Mouse (Mus musculus) liver, embryonic 14.5 days (tissue): ENCODE measurements at regions not wholly inside any gene's neighbourhood (a gene's known extent, or its start where the extent isn't known, plus 50 kb on each side); places are given as distances from the start of the nearest gene placed in this dataset.

Source experiments
- ATAC-seq: fragments of 200-750 bp; cut with Nextera tagmentation; 2 replicates; pipeline ENCODE4 v1.8.0; 2017; ENCODE audit warnings: moderate number of reproducible peaks, mild to moderate bottlenecking, moderate library complexity; ENCODE audit not compliant: insufficient read depth
- DNase-seq, 3 experiments: peaks; one replicate each; pipeline ENCODE4 v3.0.0-alpha.2; 2012 to 2013; ENCODE audit warnings: low read depth in 3 of 3, low spot score in 3 of 3
- H3K27ac ChIP-seq: fragments of 300-500 bp; sonication (generic); 2 replicates; pipeline ENCODE4 v1.5.1; 2014; ENCODE audit warnings: moderate library complexity, mild to moderate bottlenecking, control low read depth, inconsistent platforms
- H3K27me3 ChIP-seq: fragments of 300-500 bp; sonication (generic); 2 replicates; pipeline ENCODE4 v1.6.1; 2014; ENCODE audit warnings: mild to moderate bottlenecking, low read length, moderate library complexity; ENCODE audit not compliant: control insufficient read depth, insufficient read depth
- H3K36me3 ChIP-seq: fragments of 300-500 bp; sonication (generic); replicated peaks from 2 replicates; pipeline ENCODE4 v1.6.1; 2014; ENCODE audit warnings: low read depth; ENCODE audit not compliant: control insufficient read depth, insufficient read depth
- H3K4me1 ChIP-seq, 2 experiments: fragments of 200-500 bp in 1 of 2; fragments of 300-500 bp in 1 of 2; sonication (generic) in 1 of 2; replicated peaks; 2 replicates each; pipeline ENCODE4 v1.6.1; 2012 to 2014; ENCODE audit warnings: antibody characterized with exemption in 1 of 2, inconsistent platforms in 1 of 2, low read length in 1 of 2; ENCODE audit not compliant: control insufficient read depth in 2 of 2, insufficient read depth in 2 of 2
- H3K4me2 ChIP-seq: fragments of 300-500 bp; sonication (generic); 2 replicates; pipeline ENCODE4 v1.6.1; 2014; ENCODE audit warnings: low read depth, mild to moderate bottlenecking, control low read depth, moderate library complexity
- H3K4me3 ChIP-seq, 2 experiments: fragments of 200-500 bp in 1 of 2; fragments of 300-500 bp in 1 of 2; sonication (generic) in 1 of 2; 2 replicates each; pipeline ENCODE4 v1.5.1; 2012 to 2014; ENCODE audit warnings: low read depth in 2 of 2, low read length in 2 of 2, mild to moderate bottlenecking in 2 of 2, control low read depth in 1 of 2, inconsistent platforms in 1 of 2, moderate library complexity in 1 of 2; ENCODE audit not compliant: insufficient read depth in 1 of 2
- H3K9ac ChIP-seq: fragments of 300-500 bp; sonication (generic); replicated peaks from 2 replicates; pipeline ENCODE4 v1.6.1; 2014; ENCODE audit warnings: mild to moderate bottlenecking, control low read depth, moderate library complexity
- H3K9me3 ChIP-seq: fragments of 300-500 bp; sonication (generic); 2 replicates; pipeline ENCODE4 v1.6.1; 2016; ENCODE audit warnings: low read length, mixed read lengths; ENCODE audit not compliant: control insufficient read depth
- CTCF ChIP-seq: IDR thresholded peaks from 2 replicates; pipeline ENCODE4 v1.5.1; 2016; ENCODE audit warnings: antibody characterized with exemption, low read depth, control low read depth
- EP300 ChIP-seq: IDR thresholded peaks from 2 replicates; pipeline ENCODE4 v1.6.1; 2016; ENCODE audit warnings: antibody characterized with exemption, low read depth
- WGBS: fragments of 180-500 bp; shearing (Covaris S2); extraction: QIAGEN DNeasy Blood & Tissue Kit; methylation state at CpG from one replicate; pipeline ENCODE4 v1.1.7; 2014; ENCODE audit not compliant: insufficient replicate concordance; 5-methylcytosine and 5-hydroxymethylcytosine counted together

- no peak for ATAC-seq
- Histone ChIP-seq H3K27ac (no peak overlapping the region), H3K4me2 (no peak overlapping the region), H3K9me3 (no peaks in the 10 kb centered on the region), H3K9ac (no peak overlapping the region), H3K36me3 (no peaks in the 10 kb centered on the region), H3K4me1 (no peaks in the 10 kb centered on the region), H3K4me3 (no peak overlapping the region), H3K27me3 (no peaks in the 10 kb centered on the region; the same call in 1 of the 2 replicates)
- DNase-seq = no peak
- TF ChIP-seq EP300 (no peak), CTCF (no peak)
- WGBS = 61% methylated on average over 2 of the region's 2 CpGs
Measured at GRCm38 (mm10) chrX:99667596-99667995, 153.2 kb upstream of the Tmem28 start.

DNA sequence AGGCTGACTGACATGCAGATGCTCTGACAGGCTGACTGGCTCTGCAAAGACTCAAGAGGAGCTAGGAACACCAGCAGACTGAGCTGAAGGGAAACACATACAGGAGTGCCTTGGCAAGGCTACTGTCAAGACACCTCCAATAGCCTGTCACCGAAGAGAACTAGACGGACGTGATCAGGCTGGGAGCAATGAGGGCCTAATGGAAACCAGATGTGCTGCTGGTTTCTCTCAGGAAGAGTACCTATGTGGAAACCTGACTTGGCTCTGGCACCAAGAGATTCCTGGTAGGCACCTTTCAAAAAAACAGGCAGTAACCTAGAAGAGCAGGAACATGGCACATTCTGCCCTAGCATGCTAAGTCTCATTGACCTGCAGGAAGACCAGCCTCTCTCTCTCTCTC, 158.3 kb upstream of the Tmem28 start:
- H3K4me1 ChIP-seq = no peaks in the 10 kb centered on the region
- H3K4me2 ChIP-seq = no peak overlapping the region
- WGBS = 53% methylated on average over 3 of the region's 3 CpGs
- H3K9me3 ChIP-seq = no peaks in the 10 kb centered on the region
- no peak overlapping the region for H3K27ac ChIP-seq
- H3K27me3 ChIP-seq = no peaks in the 10 kb centered on the region; the same call in 1 of the 2 replicates
- H3K4me3 ChIP-seq = no peak overlapping the region
- ATAC-seq (no peak), DNase-seq (no peak)
- no peak overlapping the region for H3K9ac ChIP-seq
- TF ChIP-seq EP300 = no peak
- no peaks in the 10 kb centered on the region for H3K36me3 ChIP-seq

DNA sequence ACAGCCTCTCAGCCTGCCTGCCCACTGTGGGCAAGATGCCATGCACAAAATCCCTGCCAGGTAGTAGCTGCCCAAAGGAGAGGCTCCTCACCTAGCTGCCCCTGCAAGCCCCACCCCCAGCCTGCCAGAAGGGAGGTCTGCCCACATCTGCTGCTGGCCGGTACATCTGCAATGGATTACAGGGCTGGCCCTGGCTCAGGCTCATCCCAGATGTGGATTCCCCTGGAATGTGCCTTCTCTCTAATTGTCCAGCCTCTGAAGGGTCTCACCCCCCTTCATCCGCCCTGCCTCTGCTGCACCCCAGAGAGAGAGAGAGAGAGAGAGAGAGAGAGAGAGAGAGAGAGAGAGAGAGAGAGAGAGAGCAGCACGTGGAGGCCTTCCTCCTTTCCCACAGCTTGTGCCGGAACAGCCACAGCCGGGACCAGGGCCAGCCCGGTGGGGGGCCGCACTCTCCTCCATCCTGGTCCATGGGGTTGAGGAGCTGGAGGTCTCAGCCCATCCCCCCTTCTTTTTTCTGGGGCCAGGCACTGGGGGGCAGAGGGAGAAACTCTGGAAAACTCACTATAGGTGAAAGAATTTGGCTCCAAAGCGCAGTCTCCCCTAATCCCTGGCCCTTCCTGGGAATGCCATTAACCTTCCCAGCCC, 161.2 kb upstream of the Tmem28 start:
- H3K4me1 ChIP-seq = no peaks in the 10 kb centered on the region
- no peak for ATAC-seq
- no peak overlapping the region for H3K9ac ChIP-seq
- no peak overlapping the region for H3K4me3 ChIP-seq
- TF ChIP-seq EP300 = no peak
- H3K9me3 ChIP-seq = no peaks in the 10 kb centered on the region
- DNase-seq = no peak
- WGBS = 51% methylated on average over 7 of the region's 8 CpGs
- no peak overlapping the region for H3K4me2 ChIP-seq
- H3K27ac ChIP-seq = no peak overlapping the region
- H3K36me3 ChIP-seq = no peaks in the 10 kb centered on the region
- H3K27me3 ChIP-seq = no peaks in the 10 kb centered on the region; the same call in 1 of the 2 replicates

DNA sequence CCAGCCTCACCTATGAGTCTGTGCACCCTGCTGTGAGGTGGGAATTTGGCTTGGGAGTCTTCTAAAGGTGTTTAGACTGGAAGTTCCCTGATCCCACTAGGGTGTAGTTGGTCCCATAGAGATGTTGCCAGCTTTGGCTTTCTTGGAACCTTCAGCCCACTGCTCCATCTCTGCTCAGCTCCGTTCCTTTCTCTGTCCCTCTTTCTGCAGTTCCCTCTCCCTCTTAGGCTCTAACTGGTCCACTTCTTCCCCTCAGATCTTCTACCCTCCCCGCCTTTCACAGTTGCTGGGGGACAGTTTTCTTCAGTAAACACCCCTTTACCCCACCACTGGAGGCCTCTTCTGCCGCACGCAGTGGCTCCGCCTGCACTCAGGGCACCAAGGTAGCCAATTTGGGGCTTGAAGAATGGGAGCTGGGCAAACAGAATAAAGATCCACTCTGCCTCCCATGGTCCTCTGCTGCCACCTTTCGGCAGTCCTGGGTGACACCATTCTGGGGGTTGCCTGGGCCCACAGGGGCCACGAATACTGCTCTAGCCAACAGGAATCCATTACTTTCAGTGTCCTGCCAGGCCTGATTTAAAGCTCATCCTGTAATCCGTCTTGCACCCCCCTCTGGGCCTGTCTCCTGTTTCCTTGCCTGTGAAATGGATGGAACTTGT, 162.9 kb upstream of the Tmem28 start:
- no peaks in the 10 kb centered on the region; the same call in 1 of the 2 replicates for H3K27me3 ChIP-seq
- TF ChIP-seq EP300 (no peak), CTCF (peak; percentile 78)
- H3K9ac ChIP-seq = no peak overlapping the region
- H3K4me3 ChIP-seq = no peak overlapping the region
- 14% methylated on average over 8 of the region's 8 CpGs for WGBS
- no peak for DNase-seq
- no peaks in the 10 kb centered on the region for H3K4me1 ChIP-seq
- ATAC-seq = no peak
- no peak overlapping the region for H3K27ac ChIP-seq
- H3K9me3 ChIP-seq = no peaks in the 10 kb centered on the region
- H3K36me3 ChIP-seq = no peaks in the 10 kb centered on the region
- no peak overlapping the region for H3K4me2 ChIP-seq

GRCm38 (mm10) chrX:99656988-99657387, 163.8 kb upstream of the Tmem28 start:
- Histone ChIP-seq H3K9me3 (no peaks in the 10 kb centered on the region), H3K36me3 (no peaks in the 10 kb centered on the region), H3K4me2 (no peak overlapping the region), H3K27me3 (no peaks in the 10 kb centered on the region; the same call in 1 of the 2 replicates), H3K27ac (no peak overlapping the region), H3K9ac (no peak overlapping the region), H3K4me1 (no peaks in the 10 kb centered on the region), H3K4me3 (no peak overlapping the region)
- DNase-seq (no peak), ATAC-seq (no peak)
- TF ChIP-seq CTCF (no peak), EP300 (no peak)
- WGBS = 56% methylated on average over 6 of the region's 6 CpGs
